Mouse (Mus musculus) brain, embryonic 14.5 days (tissue): ENCODE results near the gene Pde10a.

ENCODE experiments used
- CTCF ChIP-seq: fragments of 200-500 bp; IDR thresholded peaks from 2 replicates; pipeline ENCODE4 v1.5.1; 2012; ENCODE audit warnings: inconsistent platforms, mild to moderate bottlenecking, moderate library complexity, borderline replicate concordance; ENCODE audit not compliant: insufficient read depth, insufficient read length; ENCODE audit errors: extremely low read depth
- POLR2A ChIP-seq: fragments of 200-500 bp; IDR thresholded peaks from 2 replicates; pipeline ENCODE4 v1.6.1; 2012; ENCODE audit warnings: mild to moderate bottlenecking, inconsistent platforms, borderline replicate concordance; ENCODE audit not compliant: poor library complexity, insufficient read depth, insufficient read length, severe bottlenecking; ENCODE audit errors: extremely low read depth

GRCm38 (mm10) chr17:8965177-8965576 is 440.0 kb downstream of the Pde10a start:
- TF ChIP-seq POLR2A (no peak), CTCF (no peak)
